Mouse (Mus musculus) left cerebral cortex, adult 18-20 months (tissue): ENCODE data around the gene Map2k6. TPM values are rescaled to one million over a fixed set of nuclear protein-coding genes. Genes with fewer than 3 reads are reported as not detected.
"Not testable (repeated sequence)": the region's sequence is repeated elsewhere in the genome, so short reads cannot be mapped to it uniquely, and the experiment has no call there.

ENCODE experiments used
- DNase-seq, 2 experiments: peaks; one replicate each; pipeline ENCODE4 v3.0.0; 2021 to 2022; ENCODE audit warnings: low spot score in 2 of 2, mixed read lengths in 1 of 2
- long read RNA-seq, 2 experiments: library from polyadenylated mRNA; stranded (forward); transcript quantifications; one replicate each; pipeline ENCODE4 v2.0.0; 2021
- total RNA-seq, 2 experiments: library from RNA; stranded (reverse); gene quantifications; 2 replicates each; pipeline ENCODE4 v1.2.3; 2021

Map2k6 gene
- total RNA-seq, result 10 to 100 TPM; 22.0 to 23.2 TPM
- long read RNA-seq, experiment 1, transcript Map2k6-201 (12 exons, 2,068 nt), result major isoform, 8 of 18 reads
- long read RNA-seq, experiment 1, partial matches to known transcripts, result 1 of 18 reads
- long read RNA-seq, experiment 1, other reads (novel, unspliced or antisense), result 9 of 18 reads
- long read RNA-seq, experiment 2, transcript Map2k6-201 (12 exons, 2,068 nt), result major isoform, 6 of 13 reads
- long read RNA-seq, experiment 2, partial matches to known transcripts, result 4 of 13 reads
- long read RNA-seq, experiment 2, other reads (novel, unspliced or antisense), result 3 of 13 reads

DNA sequence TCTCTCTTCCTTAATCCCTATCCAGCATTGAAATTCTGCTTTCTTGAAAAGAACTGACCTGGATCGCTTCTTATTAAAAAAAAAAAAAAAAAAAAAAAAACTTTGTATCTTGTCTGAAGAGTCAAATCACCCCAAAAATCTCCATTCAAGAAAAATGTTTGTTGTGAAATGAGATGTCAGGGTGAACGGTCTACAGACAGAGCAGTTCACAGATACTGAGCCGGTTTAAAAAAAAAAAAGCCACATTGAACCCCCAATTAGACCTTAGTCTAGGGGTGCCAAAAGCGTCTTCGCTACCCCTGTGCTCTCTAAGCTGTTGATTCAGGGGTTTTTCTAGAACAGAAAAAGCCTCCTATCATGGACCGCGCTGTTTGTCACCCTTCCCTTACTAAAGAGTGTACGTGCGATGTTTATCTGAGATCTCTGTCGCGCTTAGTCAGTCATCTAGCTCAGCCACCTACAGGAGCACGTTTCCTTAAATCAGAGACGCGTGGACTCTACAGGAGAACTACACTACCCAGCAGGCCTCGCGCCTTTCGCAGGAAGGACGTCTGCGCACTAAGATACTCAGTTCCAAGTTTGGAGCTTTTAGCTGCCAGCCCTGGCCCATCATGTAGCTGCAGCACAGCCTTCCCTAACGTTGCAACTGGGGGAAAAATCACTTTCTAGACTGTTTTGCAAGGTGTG lies at the start of gene Map2k6:
Gene Map2k6 (plus strand): TSS at position 570 of the 687 bp plus-strand sequence.
- peak; percentile 84 to 91 for DNase-seq

DNA sequence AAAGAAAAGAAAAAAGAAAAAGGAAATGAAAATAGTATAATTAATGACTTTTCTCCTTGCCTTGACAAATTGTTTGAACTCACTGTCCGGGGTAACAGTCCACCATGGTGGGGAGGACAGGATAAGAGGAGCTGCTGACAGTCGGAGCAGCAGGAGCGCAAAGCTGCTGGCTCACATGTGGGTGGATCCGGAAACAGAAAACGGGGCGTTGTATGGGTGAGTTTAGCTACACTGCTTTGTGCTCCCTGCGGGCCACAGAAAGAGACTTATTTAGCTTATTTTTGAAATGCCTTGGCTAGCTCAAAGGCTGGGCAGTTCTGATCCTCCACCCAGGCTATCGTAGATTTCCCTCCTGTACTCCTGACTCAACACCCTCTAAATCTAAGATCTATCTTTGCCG lies 44.7 kb upstream of the Map2k6 start:
- peak; percentile 16 to 47 for DNase-seq

DNA sequence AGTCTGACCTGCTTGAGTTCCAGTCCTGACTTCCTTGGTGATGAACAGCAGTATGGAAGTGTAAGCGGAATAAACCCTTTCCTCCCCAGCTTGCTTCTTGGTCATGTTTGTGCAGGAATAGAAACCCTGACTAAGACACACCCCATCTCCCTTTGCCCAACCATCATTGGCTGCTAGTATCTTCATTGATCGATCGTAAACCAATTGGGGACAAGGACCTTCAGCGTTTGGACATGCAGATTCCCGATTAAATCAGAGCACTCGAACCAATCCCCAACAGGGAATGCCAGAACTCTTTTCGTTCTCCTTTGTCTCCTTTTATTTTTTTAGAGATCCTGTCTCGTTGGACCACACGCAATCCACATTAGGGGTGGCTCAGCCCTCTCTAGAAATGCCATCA lies 43.8 kb upstream of the Map2k6 start:
- not testable (repeated sequence) for DNase-seq

DNA sequence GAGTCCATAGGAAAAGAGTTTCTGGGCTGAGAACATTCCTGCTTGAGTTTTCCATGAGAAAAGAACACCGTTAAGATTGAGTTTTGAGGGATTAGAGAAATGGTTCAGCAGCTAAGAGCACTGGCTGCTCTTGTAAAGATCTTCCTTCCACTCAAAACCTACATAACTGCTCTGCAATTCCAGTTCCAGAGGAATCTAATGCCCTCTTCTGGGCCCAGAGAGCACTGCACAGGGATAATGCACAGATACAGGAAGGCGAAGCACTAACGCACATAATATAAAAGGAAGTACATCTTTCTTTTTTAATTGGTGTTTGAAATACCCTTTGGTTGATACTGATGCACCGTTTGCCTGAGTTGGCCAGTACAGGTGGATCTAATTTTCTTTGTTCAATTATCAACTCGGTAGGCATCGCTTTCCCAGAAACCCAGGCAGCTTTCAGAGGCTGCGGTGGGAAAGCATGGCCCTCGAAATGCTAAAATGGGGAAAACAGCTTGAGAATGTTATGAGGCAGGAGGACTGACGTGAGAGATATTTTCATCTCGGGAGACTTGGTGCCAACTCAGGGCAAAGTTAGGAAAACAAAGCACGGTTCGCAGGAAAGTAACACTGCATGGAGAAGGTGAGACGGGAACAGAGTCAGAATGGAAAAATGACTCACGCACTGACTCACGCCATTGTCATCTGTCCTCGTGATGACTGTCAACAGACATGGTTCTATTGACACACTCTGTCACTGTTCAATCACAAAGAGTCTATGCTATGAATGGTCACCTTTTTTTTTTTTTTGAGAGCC lies 41.0 kb upstream of the Map2k6 start:
- DNase-seq, result peak; percentile 65 to 66

DNA sequence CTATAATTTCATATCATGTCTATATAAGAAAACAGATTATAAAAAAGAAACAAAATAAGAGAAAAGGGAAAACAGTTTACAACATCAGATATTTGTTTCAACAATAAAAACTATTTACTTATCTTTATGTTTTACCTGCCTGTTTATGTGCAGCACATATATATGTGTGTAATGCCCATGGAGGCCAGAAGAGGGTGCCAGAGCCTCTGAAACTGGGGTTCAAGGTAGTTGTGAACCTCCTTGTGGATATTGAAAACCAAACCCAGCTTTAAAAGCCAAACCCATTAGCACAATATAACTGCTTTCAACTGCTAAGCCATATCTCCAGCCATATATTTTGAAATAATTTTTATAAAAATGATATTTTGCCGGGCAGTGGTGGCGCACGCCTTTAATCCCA lies 33.9 kb upstream of the Map2k6 start:
- peak in 1 of 2 experiments; percentile 19 for DNase-seq

DNA sequence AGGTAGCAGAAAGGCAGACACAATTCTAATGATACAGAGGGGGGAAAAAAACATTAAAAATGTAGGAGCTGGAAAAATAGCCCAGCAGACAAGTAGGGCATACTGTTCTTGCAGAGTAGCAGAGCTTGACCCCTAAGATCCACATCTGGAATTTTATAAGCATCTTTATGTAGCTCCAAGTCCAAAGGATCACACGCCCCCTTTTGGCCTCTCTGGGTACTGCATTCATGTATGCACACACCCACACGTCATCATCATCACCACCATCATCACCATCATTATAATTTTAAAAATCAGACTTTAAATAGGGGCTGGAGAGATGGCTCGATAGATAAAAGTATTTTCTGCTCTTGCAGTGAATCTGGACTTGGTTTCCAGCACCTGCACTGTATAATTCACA lies 32.0 kb upstream of the Map2k6 start:
- no peak for DNase-seq

DNA sequence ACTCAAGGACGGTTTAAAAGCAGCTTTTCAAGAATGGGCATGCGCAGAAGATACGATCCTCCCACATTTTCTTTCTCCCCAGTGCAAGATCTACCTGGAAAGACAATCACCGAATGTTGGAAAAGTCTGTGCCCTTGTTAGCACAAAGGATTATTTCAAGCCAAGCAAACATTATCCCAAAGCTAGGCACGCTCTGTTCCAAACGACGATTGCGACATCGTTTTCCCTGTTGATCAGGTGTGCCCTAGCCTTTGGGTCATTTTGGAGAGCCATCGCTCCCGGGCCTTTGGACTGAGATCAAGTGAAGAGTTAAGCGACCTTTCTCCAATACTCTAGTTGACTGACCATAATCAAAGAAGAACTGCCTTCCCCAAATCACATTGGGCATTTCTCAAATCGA lies 31.3 kb upstream of the Map2k6 start:
- DNase-seq, result no peak

DNA sequence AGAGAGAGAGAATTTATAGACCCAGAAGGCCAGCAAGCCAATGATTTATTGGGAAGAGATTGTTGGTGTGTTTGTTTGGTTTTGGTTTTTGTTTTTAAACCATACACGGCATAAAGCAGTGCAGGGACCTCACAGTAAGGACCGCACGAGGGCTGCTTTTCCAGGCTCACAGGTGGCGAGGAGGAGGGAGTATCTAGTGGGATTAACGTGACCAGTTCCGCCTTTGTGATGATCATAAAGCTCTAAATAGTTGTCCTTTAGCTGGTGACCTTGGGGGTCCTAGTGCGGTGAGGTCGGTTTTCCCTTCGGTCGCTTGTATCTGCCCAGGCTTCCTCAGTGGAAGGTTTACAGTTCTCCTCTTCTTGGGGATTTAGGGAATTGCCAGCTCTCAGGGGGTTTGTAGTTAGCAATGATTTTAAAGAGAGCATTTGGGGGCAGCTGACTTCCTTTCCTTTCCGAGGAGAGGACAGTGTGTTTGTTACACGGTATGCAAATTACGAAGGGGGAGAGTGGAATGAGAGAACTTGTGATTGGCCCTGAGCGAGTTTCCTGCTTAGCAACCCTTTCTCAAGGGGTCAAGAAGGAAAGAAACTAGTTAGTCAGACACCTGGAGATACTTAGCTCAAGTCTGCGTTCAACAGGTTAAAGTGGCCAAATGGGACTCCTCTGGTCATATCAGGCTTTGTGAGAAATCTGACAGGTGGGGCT lies 29.5 kb upstream of the Map2k6 start:
- DNase-seq, result no peak

DNA sequence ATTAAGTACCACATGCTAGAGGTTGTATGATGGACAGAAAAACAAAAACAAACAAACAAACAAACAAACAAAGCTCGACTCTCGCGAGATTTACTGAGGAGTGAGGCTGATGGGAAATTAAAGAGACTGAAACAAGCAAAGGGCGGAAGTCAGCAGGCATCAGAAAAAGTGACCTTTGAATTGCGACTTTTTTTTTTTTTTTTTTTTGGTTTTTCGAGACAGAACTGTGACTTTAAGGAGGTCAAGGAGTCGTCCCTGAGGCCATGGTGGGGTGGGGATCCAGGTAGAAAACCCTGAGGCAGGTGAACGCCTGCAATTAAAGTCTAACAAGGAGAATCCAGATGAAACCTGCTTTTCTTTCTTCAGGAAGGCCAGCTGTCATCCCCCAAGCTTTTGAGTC lies 27.1 kb upstream of the Map2k6 start:
- no peak for DNase-seq

DNA sequence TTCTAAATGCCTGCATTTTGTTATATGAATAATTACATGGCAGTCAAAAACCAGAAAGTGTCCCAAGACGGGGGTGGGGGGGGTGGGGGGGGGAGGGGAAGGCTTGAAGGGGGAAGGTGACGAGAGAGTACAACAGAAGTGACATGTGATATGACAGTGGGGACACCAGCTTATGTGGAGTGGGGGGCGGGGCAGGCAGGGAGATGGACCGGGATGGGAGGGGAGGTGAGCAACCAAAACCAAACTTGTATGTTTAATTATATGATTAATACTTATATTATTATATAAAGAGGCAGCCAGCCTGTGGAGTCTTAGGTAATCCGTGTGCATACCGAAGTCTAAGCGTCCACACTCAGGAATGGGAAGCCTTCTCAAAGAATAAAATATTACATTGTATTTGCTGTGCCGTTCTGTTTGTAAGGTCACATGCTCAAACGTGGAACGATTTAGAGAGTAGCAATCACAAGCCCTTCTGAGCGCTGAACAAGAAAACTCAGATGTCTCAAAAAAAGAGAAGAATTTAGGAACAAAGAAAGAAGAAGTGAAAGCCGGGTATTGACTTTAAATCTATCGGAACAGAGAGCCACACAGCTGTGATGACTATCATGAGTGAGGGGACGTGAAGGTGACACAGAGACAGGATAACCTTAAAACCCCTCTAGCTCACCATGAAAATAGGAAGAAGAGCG lies 26.5 kb upstream of the Map2k6 start:
- DNase-seq, result no peak

DNA sequence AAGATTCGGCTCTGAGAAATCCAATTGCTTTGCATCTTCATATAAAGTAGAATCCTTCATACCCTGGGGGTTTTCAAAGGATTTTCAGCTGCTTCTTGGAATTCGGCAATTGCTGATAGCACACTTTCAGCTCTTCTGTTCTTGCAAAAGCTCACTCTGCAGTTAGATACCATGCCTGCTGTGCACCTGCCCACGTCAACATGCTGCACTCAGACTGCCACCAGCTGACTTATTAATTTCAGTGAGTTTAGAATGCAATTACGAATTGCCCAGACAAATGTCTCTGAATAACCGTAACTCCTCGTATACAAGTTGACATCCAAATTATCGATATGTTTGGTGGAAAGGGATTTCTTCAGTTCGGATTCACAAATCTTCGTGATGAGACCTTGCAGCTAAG lies 24.9 kb upstream of the Map2k6 start:
- no peak for DNase-seq

DNA sequence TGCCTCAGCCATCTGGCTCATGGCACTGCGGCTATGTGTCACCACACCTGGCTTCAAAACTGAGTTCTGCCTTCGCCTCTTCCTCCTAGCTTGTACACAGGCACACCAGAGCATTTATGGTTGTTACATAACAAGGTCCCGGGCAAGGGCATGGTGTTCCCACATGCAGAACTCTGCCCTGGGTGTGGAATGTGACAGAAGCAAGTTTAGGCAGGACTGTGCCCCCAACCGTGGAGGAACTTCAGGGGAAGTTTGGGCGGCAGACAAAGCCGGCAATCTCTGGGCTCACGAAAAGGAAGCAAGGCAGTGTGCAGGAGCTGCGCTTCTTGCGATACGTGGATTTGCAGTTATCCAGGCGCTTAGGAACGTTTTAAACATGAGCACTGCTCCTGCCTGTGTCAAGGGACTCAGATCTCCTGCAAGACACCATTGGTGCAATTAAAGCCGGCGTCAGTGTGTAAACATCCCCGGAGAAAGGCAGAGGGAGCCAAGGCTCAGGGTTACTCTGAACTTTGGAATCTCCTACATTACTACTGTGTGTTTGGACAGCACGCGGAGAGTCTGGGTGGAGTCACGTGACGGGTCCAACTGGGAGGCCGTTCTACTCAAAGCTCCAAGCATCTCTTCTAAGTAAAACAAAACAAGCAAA lies 19.1 kb upstream of the Map2k6 start:
- peak; percentile 41 to 44 for DNase-seq

DNA sequence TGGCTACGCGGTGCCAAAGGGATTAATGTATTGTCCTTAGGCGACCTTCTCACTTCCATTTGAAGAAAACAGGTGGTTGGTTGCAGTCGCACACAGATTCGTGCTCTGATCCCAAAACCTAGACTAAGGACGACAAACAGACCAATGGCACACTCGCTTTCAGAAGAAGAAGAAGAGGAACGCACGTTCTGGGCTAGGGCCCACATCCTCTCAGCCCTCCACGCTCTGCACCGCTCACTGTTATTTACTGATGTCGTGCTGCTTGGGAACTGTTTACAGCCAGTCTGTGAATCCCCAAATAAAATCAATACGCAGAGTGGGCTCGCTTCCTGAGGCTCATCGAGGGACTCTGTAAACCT lies 18.6 kb upstream of the Map2k6 start:
- no peak for DNase-seq

DNA sequence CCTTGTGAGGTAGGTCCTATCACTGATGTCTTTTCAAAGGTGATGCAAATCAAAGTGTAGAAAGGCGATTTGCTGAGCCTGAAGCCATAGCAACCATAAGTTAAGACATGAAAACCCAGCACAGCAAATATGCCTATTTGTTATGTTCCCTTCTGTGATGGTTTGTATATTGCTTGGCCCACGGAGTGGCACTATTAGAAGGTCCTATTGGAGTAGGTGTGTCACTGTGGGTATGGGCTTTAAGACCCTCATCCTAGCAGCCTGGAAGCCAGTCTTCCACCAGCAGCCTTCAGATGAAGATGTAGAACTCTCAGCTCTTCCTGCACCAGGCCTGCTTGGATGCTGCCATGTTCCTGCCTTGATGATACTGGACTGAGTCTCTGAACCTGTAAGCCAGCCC lies 13.4 kb upstream of the Map2k6 start:
- no peak for DNase-seq

DNA sequence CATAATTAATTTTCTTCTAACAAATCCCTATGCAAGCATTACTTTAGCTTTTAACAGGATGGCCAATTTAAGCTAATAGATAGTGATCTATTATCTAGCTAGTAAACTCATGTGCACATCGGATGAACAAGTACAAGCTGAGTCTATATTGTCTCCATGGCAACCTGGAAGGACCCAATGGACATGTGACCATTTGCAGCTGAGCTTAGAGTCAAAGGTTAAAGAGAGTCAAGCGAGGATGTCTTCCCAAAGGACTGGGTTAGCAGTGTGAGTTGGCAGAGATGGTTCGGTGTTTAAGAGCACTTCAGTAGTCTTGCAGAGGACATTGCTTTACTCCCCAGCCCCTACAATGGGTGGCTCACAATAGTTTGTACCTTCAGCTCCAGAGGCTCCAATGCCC lies 6.2 kb upstream of the Map2k6 start:
- no peak for DNase-seq

DNA sequence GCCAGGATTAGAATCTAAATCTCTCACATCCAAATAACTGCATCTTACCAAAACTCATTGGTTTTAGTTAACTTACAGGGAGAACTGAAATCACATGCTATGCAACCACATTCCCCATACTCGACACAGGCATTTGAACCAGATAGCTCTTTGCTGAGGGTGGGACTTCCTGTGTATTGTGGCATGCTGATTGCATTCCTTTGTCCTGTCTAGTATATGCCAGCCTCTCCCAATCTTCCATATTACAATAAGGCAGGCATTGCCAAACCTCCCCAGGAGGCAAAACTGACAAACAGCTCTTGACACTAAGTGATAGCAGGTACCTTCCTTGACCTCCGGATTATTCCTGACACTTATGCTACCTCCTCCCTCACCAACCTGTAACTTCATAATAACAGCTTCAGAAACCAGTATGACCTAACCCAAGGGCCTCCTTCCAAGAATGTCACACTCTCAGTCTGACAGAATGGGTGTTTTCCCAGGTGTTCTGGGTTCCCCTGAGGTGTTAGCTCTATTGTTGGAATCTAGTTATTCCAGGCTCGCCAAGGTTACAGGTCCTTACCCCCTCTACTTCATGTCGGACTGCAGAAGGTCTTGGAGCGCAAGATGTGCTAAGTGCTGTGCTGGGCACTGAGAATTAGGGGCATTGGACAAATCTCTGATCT lies 4.0 kb upstream of the Map2k6 start:
- DNase-seq, result no peak

DNA sequence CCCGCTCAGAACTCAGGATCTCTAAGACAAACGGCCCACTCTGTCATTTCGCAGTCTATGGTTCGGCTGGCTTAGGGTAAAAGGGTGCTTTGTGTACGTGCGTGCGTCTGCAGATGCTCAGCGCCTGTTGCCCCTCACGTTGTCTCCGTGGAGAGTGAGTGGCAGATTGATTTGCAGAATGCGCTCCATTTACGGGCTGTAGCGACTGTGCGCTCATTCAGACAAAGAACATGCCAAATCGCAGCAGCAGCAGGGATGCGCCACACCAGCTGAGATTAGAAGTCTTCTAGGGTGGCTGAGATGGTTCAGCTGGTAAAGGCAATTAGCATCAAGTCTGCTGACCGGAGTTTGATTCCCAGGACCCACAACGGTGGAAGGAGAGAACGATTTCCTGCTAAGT lies 2.8 kb upstream of the Map2k6 start:
- no peak for DNase-seq

DNA sequence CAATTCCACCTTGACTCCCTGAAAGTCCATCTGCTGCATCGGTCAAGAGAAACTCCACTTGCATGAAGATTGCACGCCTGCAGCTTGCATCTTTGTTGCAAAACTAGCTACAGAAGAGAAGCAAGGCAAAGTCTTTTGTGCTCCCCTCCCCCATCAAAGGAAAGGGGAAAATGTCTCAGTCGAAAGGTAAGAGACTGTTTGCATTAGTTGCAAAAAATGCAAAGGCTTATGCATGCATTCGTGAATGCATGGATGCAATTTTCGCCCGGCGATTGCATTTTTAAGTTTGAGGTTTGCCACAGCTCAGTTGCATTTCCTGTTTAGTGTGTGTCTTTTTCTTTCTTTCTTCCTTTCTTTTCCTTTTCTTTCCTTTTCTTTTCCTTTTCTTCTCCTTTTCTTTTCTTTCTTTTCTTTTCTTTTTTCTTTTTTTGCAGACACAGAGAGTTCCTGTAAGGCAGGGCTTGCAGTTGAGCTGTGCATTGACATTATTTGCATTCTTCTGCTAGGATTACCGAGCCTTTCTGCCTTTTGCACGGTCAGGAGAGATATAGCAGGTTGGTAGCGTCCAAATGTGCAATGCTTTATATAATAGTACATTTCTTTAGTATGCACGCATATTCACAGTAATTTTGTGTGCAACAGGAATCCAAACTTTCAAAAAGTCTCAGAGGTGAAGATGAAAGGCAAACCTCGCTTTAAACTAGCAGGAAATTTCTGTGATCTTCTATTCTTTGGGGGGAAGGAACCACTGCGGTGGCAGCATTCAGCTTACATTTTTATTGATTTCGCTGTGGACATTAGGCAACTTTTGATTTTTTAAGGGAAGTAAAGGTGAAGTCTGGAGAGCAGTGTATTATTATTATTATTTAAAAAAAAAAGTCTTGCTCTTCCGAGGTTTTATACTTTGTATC lies 573 bp downstream of the Map2k6 start:
- DNase-seq, result no peak

DNA sequence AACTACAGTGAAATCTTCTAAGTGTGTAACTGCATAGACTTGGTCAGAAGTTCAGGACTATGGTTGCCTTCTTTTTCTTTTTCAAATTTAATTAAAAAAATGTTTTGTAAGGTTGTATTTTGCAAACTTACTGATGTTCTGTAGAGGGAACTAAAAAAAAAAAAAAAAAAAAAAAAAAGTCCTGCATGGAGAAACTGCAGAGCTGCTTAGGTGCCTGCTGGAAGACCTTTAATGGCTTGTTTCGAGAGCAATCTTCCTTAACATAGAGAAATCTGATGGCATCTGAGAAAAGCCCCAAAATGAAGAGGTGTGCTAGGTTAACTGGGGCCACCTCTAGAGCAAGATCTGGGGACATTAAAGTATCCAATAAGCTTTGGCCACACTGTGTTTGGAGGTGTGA lies 1.4 kb downstream of the Map2k6 start:
- no peak for DNase-seq
